8 mouse cellular contexts compared by ENCODE assay signal in genomic region chr15:78437237-78438017, GRCm38 (mm10). TPM values are rescaled to one million over a fixed set of nuclear protein-coding genes. Genes with fewer than 3 reads are reported as not detected.
DNase-seq lines count a peak whose midpoint lies in the region; ATAC-seq and TF ChIP-seq lines count a peak whose summit lies in the region.

No protein-coding gene starts in this region.

- intact Hi-C loops in gastrocnemius, adult 2 months (cut with DNase I) = no loop called here

- H3K9me3 ChIP-seq in hindbrain, embryonic 16.5 days (ENCODE audit: control insufficient read depth, low read length) = no peaks in the 10 kb centered on the region
- no peaks in the 10 kb centered on the region for H3K9me3 ChIP-seq in liver, embryonic 15.5 days (replicated peaks)

- no peak for ATAC-seq in hindbrain, embryonic 16.5 days
- no peak for ATAC-seq in liver, embryonic 15.5 days (ENCODE audit: insufficient read depth)
- no peak for ATAC-seq in activated CD4-positive, CD25-positive, alpha-beta regulatory T cell, adult 4 months

- H3K27ac ChIP-seq in gastrocnemius, adult 2 months = peak overlapping the region; percentile 77
- H3K27ac ChIP-seq in hindbrain, embryonic 16.5 days (ENCODE audit: low read depth, low read length) = peak overlapping the region; percentile 59; the same call in 1 of the 2 replicates
- 0 out of 2 replicates have a peak overlapping the region, but pooled peaks have one; percentile 34 for H3K27ac ChIP-seq in liver, embryonic 15.5 days (replicated peaks)
- peak overlapping the region; percentile 93 for H3K27ac ChIP-seq in olfactory bulb, adult 2 months (ENCODE audit: insufficient read depth, low read depth, low read length)

- H3K4me1 ChIP-seq in hindbrain, embryonic 16.5 days (ENCODE audit: control insufficient read depth, insufficient read depth, low read depth, low read length) = peaks cover 16% of the 10 kb centered on the region
- H3K4me1 ChIP-seq in liver, embryonic 15.5 days (replicated peaks) = peaks cover 25% of the 10 kb centered on the region
- peaks cover 69% of the 10 kb centered on the region for H3K4me1 ChIP-seq in olfactory bulb, adult 2 months (ENCODE audit: control insufficient read depth, insufficient read depth, low read length)

- TF ChIP-seq POLR2A in olfactory bulb, adult 2 months (IDR thresholded peaks at IDR 0.05; ENCODE audit: insufficient read depth, low read depth, low read length) = 0 out of 2 replicates have a peak, but pooled peaks have one; percentile 5

- no peak for TF ChIP-seq CTCF in gastrocnemius, adult 2 months (IDR thresholded peaks at IDR 0.05)
- TF ChIP-seq CTCF in olfactory bulb, adult 2 months (IDR thresholded peaks at IDR 0.05; ENCODE audit: insufficient read depth, low read depth, low read length) = no peak

- H3K36me3 ChIP-seq in hindbrain, embryonic 16.5 days (ENCODE audit: control insufficient read depth, insufficient read depth, low read length) = peaks cover 20% of the 10 kb centered on the region
- H3K36me3 ChIP-seq in liver, embryonic 15.5 days (replicated peaks) = no peaks in the 10 kb centered on the region

- H3K4me3 ChIP-seq in gastrocnemius, adult 2 months = peak overlapping the region; percentile 56
- H3K4me3 ChIP-seq in hindbrain, embryonic 16.5 days (ENCODE audit: low read length) = peak overlapping the region; percentile 9; the same call in 1 of the 2 replicates
- H3K4me3 ChIP-seq in liver, embryonic 15.5 days (replicated peaks) = 0 out of 2 replicates have a peak overlapping the region, but pooled peaks have one; percentile 5
- H3K4me3 ChIP-seq in olfactory bulb, adult 2 months (ENCODE audit: insufficient read depth, low read depth, low read length) = peak overlapping the region; percentile 0; the same call in 1 of the 2 replicates

- peak overlapping the region; percentile 52 for H3K4me2 ChIP-seq in hindbrain, embryonic 16.5 days (ENCODE audit: low read length)
- H3K4me2 ChIP-seq in liver, embryonic 15.5 days = peak overlapping the region; percentile 40

- H3K9ac ChIP-seq in hindbrain, embryonic 16.5 days (ENCODE audit: low read depth, low read length) = peak overlapping the region; percentile 46
- no peak overlapping the region for H3K9ac ChIP-seq in liver, embryonic 15.5 days

- H3K27me3 ChIP-seq in hindbrain, embryonic 16.5 days (replicated peaks; ENCODE audit: control insufficient read depth, insufficient read depth, low read length) = no peaks in the 10 kb centered on the region; the same call in 1 of the 2 replicates
- peaks cover 42% of the 10 kb centered on the region for H3K27me3 ChIP-seq in liver, embryonic 15.5 days

- 19% methylated on average over 23 of the region's 23 CpGs for WGBS in hindbrain, embryonic 16.5 days
- WGBS in liver, embryonic 15.5 days (ENCODE audit: insufficient replicate concordance) = 33% methylated on average over 23 of the region's 23 CpGs
- 19% methylated on average over 23 of the region's 23 CpGs for WGBS in olfactory bulb, adult 2 months

- peak; percentile 52 for DNase-seq in layer of hippocampus, adult 11-12 months (ENCODE audit: low spot score)
- no peak for DNase-seq in layer of hippocampus, adult 9-11 months
- DNase-seq in cerebellum, adult 9-10 months = peak; percentile 73
- peak; percentile 68 for DNase-seq in gastrocnemius, adult 2 months

RNA-seq across cellular contexts. Expression of gene Kctd17, which starts 9.1 kb away (rescaled TPM):
- 10 to 100 TPM in 1 of 2 experiments, 1 to 10 TPM in 1; 8.9 to 17.2 TPM for total RNA-seq in gastrocnemius, adult 2 months (2021)
- 161 and 172 TPM in 2 replicates for polyA plus RNA-seq in hindbrain, embryonic 16.5 days (2015; fragmentation: Nextera tagmentation; extraction: Ambion mirVana)
- polyA plus RNA-seq in liver, embryonic 15.5 days (2015; fragmentation: Nextera tagmentation; extraction: Ambion mirVana) = 4.5 and 4.6 TPM in 2 replicates
- not detected in 2 replicates for polyA plus RNA-seq in olfactory bulb, adult 2 months (2012; ENCODE audit: insufficient read depth, insufficient read length, low replicate concordance, missing spikeins)
- polyA plus RNA-seq in activated CD4-positive, CD25-positive, alpha-beta regulatory T cell, adult 4 months (2017; shearing (Covaris generic)) = 1 to 10 TPM; 9.0 to 9.7 TPM

RNA-seq across cellular contexts. Expression of gene Tmprss6, which starts 31.0 kb away (rescaled TPM):
- not detected for total RNA-seq in gastrocnemius, adult 2 months (2021)
- 0.29 and 0.51 TPM in 2 replicates for polyA plus RNA-seq in hindbrain, embryonic 16.5 days (2015; fragmentation: Nextera tagmentation; extraction: Ambion mirVana)
- 22.0 and 29.2 TPM in 2 replicates for polyA plus RNA-seq in liver, embryonic 15.5 days (2015; fragmentation: Nextera tagmentation; extraction: Ambion mirVana)
- not detected in 2 replicates for polyA plus RNA-seq in olfactory bulb, adult 2 months (2012; ENCODE audit: insufficient read depth, insufficient read length, low replicate concordance, missing spikeins)
- polyA plus RNA-seq in activated CD4-positive, CD25-positive, alpha-beta regulatory T cell, adult 4 months (2017; shearing (Covaris generic)) = not detected

RNA-seq across cellular contexts. Expression of gene Mpst, which starts 31.2 kb away (rescaled TPM):
- total RNA-seq in gastrocnemius, adult 2 months (2021) = 10 to 100 TPM; 61.9 to 66.9 TPM
- polyA plus RNA-seq in hindbrain, embryonic 16.5 days (2015; fragmentation: Nextera tagmentation; extraction: Ambion mirVana) = 5.1 and 5.2 TPM in 2 replicates
- 5.6 and 5.8 TPM in 2 replicates for polyA plus RNA-seq in liver, embryonic 15.5 days (2015; fragmentation: Nextera tagmentation; extraction: Ambion mirVana)
- polyA plus RNA-seq in olfactory bulb, adult 2 months (2012; ENCODE audit: insufficient read depth, insufficient read length, low replicate concordance, missing spikeins) = not detected in 2 replicates
- 1 to 10 TPM; 1.8 to 6.5 TPM for polyA plus RNA-seq in activated CD4-positive, CD25-positive, alpha-beta regulatory T cell, adult 4 months (2017; shearing (Covaris generic))

RNA-seq across cellular contexts. Expression of gene Tst, which starts 31.7 kb away (rescaled TPM):
- total RNA-seq in gastrocnemius, adult 2 months (2021) = 10 to 100 TPM; 18.2 to 18.8 TPM
- 30.3 and 43.5 TPM in 2 replicates for polyA plus RNA-seq in hindbrain, embryonic 16.5 days (2015; fragmentation: Nextera tagmentation; extraction: Ambion mirVana)
- 200 and 245 TPM in 2 replicates for polyA plus RNA-seq in liver, embryonic 15.5 days (2015; fragmentation: Nextera tagmentation; extraction: Ambion mirVana)
- not detected in 2 replicates for polyA plus RNA-seq in olfactory bulb, adult 2 months (2012; ENCODE audit: insufficient read depth, insufficient read length, low replicate concordance, missing spikeins)
- 1 to 10 TPM; 4.0 to 4.6 TPM for polyA plus RNA-seq in activated CD4-positive, CD25-positive, alpha-beta regulatory T cell, adult 4 months (2017; shearing (Covaris generic))

RNA-seq across cellular contexts. Expression of gene Tex33, which starts 41.7 kb away (rescaled TPM):
- total RNA-seq in gastrocnemius, adult 2 months (2021) = not detected
- polyA plus RNA-seq in hindbrain, embryonic 16.5 days (2015; fragmentation: Nextera tagmentation; extraction: Ambion mirVana) = 0.17 TPM in 1 of 2 replicates, not detected in the other
- polyA plus RNA-seq in liver, embryonic 15.5 days (2015; fragmentation: Nextera tagmentation; extraction: Ambion mirVana) = not detected in 2 replicates
- polyA plus RNA-seq in olfactory bulb, adult 2 months (2012; ENCODE audit: insufficient read depth, insufficient read length, low replicate concordance, missing spikeins) = not detected in 2 replicates
- polyA plus RNA-seq in activated CD4-positive, CD25-positive, alpha-beta regulatory T cell, adult 4 months (2017; shearing (Covaris generic)) = not detected

Comparison
In these comparisons a context has a peak if more than half of its experiments do, and no peak if none do; other contexts are left out.
1. H3K27ac ChIP-seq: peak in every context shown above with its lines; median percentile 93 in olfactory bulb, adult 2 months; 77 in gastrocnemius, adult 2 months; 59 in hindbrain, embryonic 16.5 days; 34 in liver, embryonic 15.5 days.
2. H3K4me3 ChIP-seq: peak in every context shown above with its lines; median percentile 56 in gastrocnemius, adult 2 months; 9 in hindbrain, embryonic 16.5 days; 5 in liver, embryonic 15.5 days; 0 in olfactory bulb, adult 2 months.
3. RNA of gene Kctd17, which starts 9.1 kb away (polyA plus RNA-seq): not detected in olfactory bulb, adult 2 months and 161 to 172 TPM in hindbrain, embryonic 16.5 days; 9.0 to 9.7 TPM in activated CD4-positive, CD25-positive, alpha-beta regulatory T cell, adult 4 months and 4.5 to 4.6 TPM in liver, embryonic 15.5 days; every median in the first group is over 10 times any median in the second.
4. RNA of gene Tmprss6, which starts 31.0 kb away (polyA plus RNA-seq): 22.0 to 29.2 TPM in liver, embryonic 15.5 days; 0.29 to 0.51 TPM in hindbrain, embryonic 16.5 days, not detected in activated CD4-positive, CD25-positive, alpha-beta regulatory T cell, adult 4 months and not detected in olfactory bulb, adult 2 months; every median in the first group is over 10 times any median in the second.